Comparison of ENCODE assay signal across 20 mouse cellular contexts in the genomic region with DNA sequence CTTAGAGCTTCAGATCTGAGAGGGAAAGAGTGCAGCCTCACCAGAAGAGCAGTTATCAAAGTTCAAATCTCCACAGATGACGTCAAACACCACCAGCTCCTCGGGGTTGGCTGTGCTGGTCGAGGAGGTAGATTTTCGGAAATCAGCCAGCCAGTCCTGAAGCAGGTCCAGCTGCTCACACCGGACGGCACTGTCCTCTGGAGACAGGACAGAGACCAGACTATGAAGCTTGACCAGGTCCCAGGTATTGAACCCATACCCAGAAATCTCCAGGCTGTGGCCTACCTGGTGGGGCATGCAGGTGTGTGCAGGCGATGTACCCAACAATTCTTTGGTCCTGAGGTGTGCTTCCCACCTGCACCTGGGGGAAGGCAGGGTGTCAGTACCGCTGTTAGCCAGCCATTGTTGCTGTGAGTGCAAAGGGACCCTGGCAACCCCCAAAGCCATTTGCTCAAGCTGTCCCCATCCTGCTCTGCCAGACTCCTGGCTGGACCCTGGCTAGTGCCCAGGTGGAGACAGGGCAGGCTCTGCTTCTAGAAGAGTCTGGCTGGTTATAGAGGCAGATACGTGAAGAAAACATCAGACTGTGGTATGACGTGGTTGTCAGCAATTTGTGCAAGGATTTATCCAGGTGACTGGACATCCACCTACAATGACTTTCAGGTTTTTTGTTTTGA. TPM values are rescaled to one million over a fixed set of nuclear protein-coding genes. Genes with fewer than 3 reads are reported as not detected.
A peak's percentile ranks its signal among the peaks of the same experiment; 100 is the strongest.
DNase-seq lines count a peak whose midpoint lies in the region; ATAC-seq and TF ChIP-seq lines count a peak whose summit lies in the region.
"Had no signal": no experiment of that assay in that cellular context is flagged by ENCODE, and none has a peak within 500 bp of the region (broad histone marks: within the 10 kb centered on the region; RNA-seq: fewer than 3 reads in every experiment).

No protein-coding gene starts in this region.

- no peak for ATAC-seq in forebrain, embryonic 14.5 days
- ATAC-seq: forebrain, embryonic 15.5 days had no signal

- H3K27me3 ChIP-seq in forebrain, embryonic 14.5 days (replicated peaks; ENCODE audit: control insufficient read depth, insufficient read depth, low read length), result no peaks in the 10 kb centered on the region
- H3K27me3 ChIP-seq: forebrain, embryonic 15.5 days; heart, embryonic 12.5 days; limb, embryonic 12.5 days; liver, embryonic 13.5 days had no signal

- no peak overlapping the region for H3K4me2 ChIP-seq in forebrain, embryonic 14.5 days (ENCODE audit: low read length)
- H3K4me2 ChIP-seq: forebrain, embryonic 15.5 days; heart, embryonic 12.5 days; limb, embryonic 12.5 days; liver, embryonic 13.5 days; lung, embryonic 14.5 days had no signal

- no peak for TF ChIP-seq CTCF in lung, adult 2 months (IDR thresholded peaks at IDR 0.05; ENCODE audit: insufficient read depth, low read length)

- H3K4me1 ChIP-seq in forebrain, embryonic 14.5 days (ENCODE audit: control insufficient read depth, insufficient read depth, low read length), result 0 out of 2 replicates have a peak, but pooled peaks cover 3% of the 10 kb centered on the region
- H3K4me1 ChIP-seq in lung, adult 2 months (ENCODE audit: control insufficient read depth, insufficient read depth, low read length), result no peaks in the 10 kb centered on the region
- H3K4me1 ChIP-seq: limb, embryonic 12.5 days had no signal

- 94% methylated on average over 10 of the region's 10 CpGs for whole genome bisulfite sequencing in forebrain, embryonic 14.5 days
- WGBS in lung, adult 2 months, result 88% methylated on average over 10 of the region's 10 CpGs

- TF ChIP-seq POLR2A in lung, adult 2 months (IDR thresholded peaks at IDR 0.05; ENCODE audit: borderline replicate concordance, extremely low read depth, low read depth, low read length), result no peak

- peaks cover 65% of the 10 kb centered on the region for H3K36me3 ChIP-seq in forebrain, embryonic 14.5 days (ENCODE audit: control insufficient read depth, insufficient read depth, low read length)

- H3K4me3 ChIP-seq in forebrain, embryonic 14.5 days (ENCODE audit: low read depth, low read length), result no peak overlapping the region
- H3K4me3 ChIP-seq in lung, adult 2 months (replicated peaks; ENCODE audit: extremely low read depth, low read depth, low read length), result no peak overlapping the region
- H3K4me3 ChIP-seq: forebrain, embryonic 15.5 days; heart, embryonic 12.5 days; limb, embryonic 12.5 days; liver, embryonic 13.5 days; megakaryocyte, embryonic 14.5 days had no signal

- H3K9ac ChIP-seq in forebrain, embryonic 14.5 days (ENCODE audit: low read length), result no peak overlapping the region
- H3K9ac ChIP-seq: forebrain, embryonic 15.5 days; heart, embryonic 12.5 days; limb, embryonic 12.5 days; liver, embryonic 13.5 days; lung, embryonic 14.5 days had no signal

- no peaks in the 10 kb centered on the region for H3K9me3 ChIP-seq in forebrain, embryonic 14.5 days (replicated peaks; ENCODE audit: control insufficient read depth, low read length)
- H3K9me3 ChIP-seq: forebrain, embryonic 15.5 days; heart, embryonic 12.5 days; limb, embryonic 12.5 days; liver, embryonic 13.5 days; megakaryocyte, embryonic 14.5 days had no signal

- peak; percentile 43 for DNase-seq in thymus, postnatal 0 days (ENCODE audit: low spot score)
- DNase-seq in thymus, postnatal 14 days, result no peak
- DNase-seq in cerebellum, adult 18-20 months, result peak; percentile 66 to 69
- DNase-seq in cerebellum, postnatal 14 days, result peak; percentile 91 to 93
- DNase-seq in forebrain, embryonic 14.5 days (ENCODE audit: low spot score), result no peak
- no peak for DNase-seq in layer of hippocampus, adult 9-11 months
- DNase-seq in lung, adult 2 months, result no peak
- DNase-seq: adrenal gland, postnatal 14 days; embryo, embryonic 11 days; gastrocnemius, postnatal 10 days; heart, postnatal 10 days; kidney, adult 2 months; liver, embryonic 13.5 days; lung, embryonic 14.5 days; midbrain, embryonic 14.5 days had no signal

- H3K27ac ChIP-seq in forebrain, embryonic 14.5 days (ENCODE audit: low read depth, low read length), result no peak overlapping the region
- H3K27ac ChIP-seq: forebrain, embryonic 15.5 days; kidney, postnatal 0 days; limb, embryonic 12.5 days; liver, embryonic 13.5 days had no signal

RNA-seq across cellular contexts. Expression of gene Prmt7, which starts 49.0 kb away (rescaled TPM):
- 42.8 and 44.5 TPM in 2 replicates for polyA plus RNA-seq in thymus, postnatal 0 days (2015; fragmentation: Nextera tagmentation; extraction: Ambion mirVana)
- 54.1 and 59.5 TPM in 2 replicates for polyA plus RNA-seq in forebrain, embryonic 14.5 days (2014; fragmentation: Nextera tagmentation; extraction: Ambion mirVana)
- polyA plus RNA-seq in lung, adult 2 months (2012; rRNA removed), result 14.2 and 17.0 TPM in 2 replicates

RNA-seq across cellular contexts. Expression of gene Slc7a6os, which starts 49.0 kb away (rescaled TPM):
- polyA plus RNA-seq in thymus, postnatal 0 days (2015; fragmentation: Nextera tagmentation; extraction: Ambion mirVana), result 42.9 and 47.5 TPM in 2 replicates
- polyA plus RNA-seq in forebrain, embryonic 14.5 days (2014; fragmentation: Nextera tagmentation; extraction: Ambion mirVana), result 27.7 and 33.8 TPM in 2 replicates
- polyA plus RNA-seq in lung, adult 2 months (2012; rRNA removed), result 14.2 and 16.5 TPM in 2 replicates

Comparison
In these comparisons a context has a peak if more than half of its experiments do, and no peak if none do; other contexts are left out.
1. DNase-seq: peak in thymus, postnatal 0 days (single experiment), cerebellum, adult 18-20 months (2 of 2) and cerebellum, postnatal 14 days (2 of 2); none in thymus, postnatal 14 days (single experiment), forebrain, embryonic 14.5 days (single experiment), layer of hippocampus, adult 9-11 months (single experiment) and lung, adult 2 months (single experiment).